Mouse (Mus musculus) thymus, postnatal 4 days (tissue): Measurements from ENCODE around the gene Plekhf1.
A peak's percentile ranks its signal among the peaks of the same experiment; 100 is the strongest.

Source experiments
- DNase-seq: peaks from one replicate; pipeline ENCODE4 v3.0.0; 2021

The Plekhf1 gene

DNA sequence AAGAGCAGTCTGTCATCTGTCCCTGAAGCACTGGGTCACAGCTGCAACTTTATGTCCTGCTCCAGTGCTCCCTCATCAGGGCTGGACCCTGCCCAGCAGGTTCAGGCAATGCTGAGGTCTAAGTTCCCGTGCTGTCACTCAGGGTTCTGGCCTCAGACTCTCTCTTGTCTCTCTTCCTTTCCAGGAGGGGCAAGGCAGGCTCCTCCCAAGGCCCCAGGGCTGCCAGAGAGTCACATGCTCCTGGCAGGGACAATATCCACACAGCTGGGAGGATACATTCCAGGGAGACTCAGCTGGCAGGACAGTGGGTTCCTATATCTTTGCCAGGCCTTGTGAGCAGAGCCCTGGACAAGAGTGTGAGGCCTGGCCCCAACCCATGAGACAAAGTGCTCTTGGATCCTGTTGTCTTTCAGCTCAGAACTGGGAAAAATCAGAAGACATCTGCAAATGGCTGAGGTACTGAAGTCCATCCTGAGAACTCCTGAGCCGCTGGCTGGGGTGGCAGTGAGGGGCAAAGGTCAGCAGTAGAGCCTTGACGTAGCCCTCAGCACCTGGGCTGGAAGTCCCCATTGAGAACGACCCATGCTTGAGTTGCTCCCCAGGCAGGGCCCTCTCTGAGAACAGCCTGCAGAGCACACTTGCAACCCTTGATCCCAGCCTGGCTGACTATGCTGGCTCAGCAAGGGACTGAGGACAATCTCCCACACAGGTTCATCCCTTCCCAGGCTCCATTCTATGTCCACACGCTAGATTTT, 10.2 kb downstream of the Plekhf1 start:
- DNase-seq, result no peak

DNA sequence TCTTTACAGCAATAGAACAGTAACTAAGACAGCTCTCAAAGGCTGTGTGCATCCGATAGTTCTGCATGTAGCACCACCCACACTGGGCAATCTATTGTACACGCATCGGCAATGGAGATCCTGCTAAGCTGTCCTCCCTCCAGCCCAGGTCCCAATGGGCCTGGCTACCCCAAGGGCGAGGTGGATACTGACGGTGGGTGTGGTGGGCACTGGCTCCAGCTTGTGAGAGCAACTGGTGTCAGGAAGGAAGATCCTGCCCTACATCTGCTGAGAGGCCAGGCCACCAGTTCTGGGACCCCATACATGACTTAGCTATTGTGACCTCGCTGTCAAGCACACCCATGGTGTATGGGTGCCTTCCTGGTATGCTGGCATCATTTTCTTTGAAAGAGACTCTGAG, 12.1 kb downstream of the Plekhf1 start:
- peak; percentile 32 for DNase-seq

DNA sequence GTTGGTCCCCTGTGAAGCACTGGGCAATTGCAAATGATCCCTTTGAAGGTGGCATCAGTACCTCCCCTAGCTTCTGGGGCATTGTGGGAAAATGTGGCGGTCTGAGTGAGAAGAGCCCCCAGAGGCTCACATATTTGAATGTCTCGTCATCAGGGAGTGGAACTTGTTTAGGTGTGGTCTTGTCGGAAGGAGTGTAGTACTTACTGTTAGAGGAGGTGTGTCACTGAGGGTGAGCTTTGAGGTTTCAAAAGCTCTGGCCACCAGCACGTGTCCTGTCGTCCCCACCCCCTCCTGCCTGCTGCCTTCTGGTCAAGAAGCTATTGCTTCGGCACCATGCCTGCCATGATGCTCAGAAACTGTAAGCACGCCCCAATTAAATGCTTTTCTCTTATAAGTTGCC, 12.5 kb downstream of the Plekhf1 start:
- DNase-seq, result no peak

DNA sequence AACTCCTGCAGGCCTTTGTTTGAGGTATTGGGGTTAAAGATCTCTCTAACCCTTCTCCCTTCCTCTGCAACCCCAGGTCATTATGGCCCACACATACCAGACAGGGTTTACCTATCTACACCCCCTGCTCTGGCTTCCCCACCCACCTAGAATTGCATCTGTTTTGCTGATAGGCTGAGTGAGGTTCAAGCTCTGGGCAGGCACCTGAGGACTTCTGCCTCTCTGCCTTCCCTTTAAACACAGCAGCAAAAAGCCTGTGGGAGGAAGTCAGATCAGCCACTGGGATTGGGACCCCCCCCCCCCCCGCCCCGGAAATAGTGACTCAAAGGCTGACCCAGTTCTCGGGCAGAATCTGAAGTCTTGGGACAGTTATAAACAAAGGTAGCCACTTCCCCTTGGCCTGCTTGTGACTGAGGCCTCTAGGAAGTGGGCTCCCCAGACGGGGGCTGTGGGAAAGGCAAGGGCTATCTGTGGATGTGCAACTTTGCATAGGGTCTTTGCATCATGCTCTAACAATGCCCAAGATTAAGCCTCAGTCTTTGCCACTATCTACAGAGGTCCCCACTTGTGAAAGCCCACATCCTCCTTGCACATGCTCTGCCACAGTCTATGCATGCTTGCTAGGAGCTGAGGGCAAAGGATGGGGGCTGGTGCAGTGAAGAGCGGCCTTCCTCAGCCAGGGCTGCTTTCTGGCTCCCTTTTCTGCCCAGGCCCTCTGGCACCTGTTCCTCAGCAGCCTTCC, 13.2 kb downstream of the Plekhf1 start:
- DNase-seq, result peak; percentile 69

DNA sequence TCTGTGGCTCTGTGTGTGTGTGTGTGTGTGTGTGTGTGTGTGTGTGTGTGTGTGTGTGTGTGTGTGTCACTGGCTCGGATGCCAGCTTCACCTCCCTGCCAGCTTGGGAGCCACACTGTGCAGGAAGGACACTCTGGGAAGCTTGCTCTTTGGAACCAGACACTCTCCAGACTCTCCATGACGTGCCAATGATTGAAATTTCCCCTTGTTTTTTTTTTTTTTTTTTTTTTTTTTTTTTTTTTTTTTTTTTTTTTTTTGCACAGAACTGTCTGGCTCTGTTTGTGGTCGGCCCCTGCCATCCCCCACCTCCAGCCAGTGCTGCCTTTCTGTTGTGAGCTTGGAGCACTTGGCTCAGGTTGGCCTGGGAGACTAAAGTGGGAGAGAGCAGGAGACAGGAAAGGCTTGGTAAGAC, 15.2 kb downstream of the Plekhf1 start:
- no peak for DNase-seq

DNA sequence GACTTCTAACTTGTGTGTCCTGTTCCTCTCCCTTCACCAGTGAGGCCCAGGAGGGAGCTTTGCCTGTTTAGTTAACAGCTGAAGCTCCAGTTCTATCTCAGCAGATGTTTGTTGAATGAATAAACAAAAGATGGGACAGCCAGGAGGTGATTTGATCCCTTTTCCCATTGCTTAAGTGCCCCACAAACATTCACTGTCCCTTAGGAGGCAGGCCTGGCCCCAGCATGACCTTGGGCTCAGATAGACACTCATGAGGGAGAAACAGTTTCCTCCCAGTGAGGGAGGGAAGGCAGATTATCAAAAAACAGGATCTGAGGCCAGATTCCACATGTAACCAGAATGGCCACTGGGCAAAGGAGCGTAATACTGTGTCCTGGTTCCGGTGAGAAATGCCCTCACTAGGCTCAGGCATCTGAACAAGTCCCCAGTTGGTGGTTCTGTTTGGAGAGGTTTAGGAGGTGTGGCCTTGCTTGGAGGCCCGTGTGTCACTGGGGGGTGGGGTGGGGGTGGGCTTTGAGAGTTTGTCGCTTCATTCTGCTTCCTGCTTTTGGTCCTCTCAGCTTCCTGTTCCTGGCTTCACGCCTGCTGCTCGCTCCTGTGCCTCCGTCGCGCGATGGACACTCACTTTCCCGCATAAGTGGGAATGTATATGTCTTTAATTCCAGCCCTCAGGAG, 18.2 kb downstream of the Plekhf1 start:
- no peak for DNase-seq

DNA sequence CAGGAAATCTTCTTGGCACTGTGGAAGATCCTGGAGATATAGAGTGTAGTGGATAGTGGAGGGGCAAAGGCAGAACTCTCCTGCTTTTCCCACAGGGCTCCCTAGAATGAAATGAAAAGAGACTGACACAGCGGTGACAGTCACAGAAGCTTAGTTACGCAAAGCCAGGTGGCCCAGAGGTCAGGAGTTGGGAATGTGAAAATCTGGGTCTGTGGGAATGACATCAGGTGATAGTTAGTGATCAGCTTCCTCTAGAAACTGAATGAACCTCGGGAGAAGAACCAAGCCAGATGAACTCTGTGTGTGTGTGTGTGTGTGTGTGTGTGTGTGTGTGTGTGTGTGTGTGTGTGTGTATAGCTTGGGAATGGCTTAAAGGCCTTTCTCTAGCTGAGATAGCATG, 18.8 kb downstream of the Plekhf1 start:
- DNase-seq, result no peak

DNA sequence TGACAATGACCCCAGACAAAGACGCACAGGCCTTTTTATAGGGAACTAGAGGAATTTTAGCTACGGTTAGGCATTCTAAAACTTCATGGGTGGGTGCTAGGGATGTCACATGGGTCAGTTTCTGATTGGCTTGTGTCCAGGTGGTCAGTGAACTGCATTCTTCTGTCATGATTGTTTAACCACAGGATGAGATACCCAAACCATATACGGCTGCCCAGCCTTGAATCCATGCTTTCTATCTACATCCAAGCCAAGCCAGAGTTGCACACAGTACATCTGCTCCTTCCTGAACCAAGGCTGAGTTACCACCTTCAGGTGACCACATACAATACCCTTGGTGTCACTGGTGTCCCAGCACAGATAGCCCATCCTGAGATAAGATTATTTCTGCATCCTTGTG, 21.3 kb downstream of the Plekhf1 start:
- no peak for DNase-seq

DNA sequence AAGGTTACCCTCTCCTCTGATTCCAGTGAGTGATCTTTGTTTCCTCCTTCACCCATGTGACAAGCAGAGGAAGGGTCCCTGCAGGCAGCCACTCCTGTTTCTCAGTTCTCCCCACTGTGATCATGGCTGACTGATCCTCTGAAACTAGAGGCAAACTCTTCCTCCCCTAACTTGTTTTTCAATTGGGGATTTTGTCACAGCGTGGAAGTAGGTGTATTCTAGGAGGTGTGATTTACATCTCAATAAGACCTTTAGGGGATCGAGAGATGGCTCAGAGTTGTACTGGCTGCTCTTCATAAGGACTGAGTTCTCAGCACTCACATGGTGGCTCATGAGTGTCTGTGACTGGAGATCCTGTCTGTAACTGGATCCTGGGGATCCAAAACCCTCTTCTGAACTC, 22.0 kb downstream of the Plekhf1 start:
- DNase-seq, result no peak

DNA sequence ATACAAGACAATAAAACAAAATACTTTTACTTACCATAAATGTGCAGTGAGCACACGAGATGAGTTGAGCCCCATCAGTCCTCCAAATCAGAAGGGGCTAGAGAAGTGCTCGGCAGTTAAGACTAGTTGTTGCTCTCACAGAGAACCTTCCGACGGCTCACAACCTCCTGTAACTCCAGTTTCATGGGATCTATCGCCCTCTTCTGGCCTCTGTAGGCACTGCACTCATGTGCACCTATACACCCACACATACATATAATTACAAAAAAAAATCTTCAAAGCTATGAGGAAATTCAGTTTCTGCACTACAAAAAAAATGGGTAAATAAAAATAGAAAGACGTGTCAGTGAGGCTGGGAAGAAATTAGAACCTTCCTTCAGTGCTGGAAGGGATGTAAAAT, 23.5 kb downstream of the Plekhf1 start:
- peak; percentile 63 for DNase-seq

DNA sequence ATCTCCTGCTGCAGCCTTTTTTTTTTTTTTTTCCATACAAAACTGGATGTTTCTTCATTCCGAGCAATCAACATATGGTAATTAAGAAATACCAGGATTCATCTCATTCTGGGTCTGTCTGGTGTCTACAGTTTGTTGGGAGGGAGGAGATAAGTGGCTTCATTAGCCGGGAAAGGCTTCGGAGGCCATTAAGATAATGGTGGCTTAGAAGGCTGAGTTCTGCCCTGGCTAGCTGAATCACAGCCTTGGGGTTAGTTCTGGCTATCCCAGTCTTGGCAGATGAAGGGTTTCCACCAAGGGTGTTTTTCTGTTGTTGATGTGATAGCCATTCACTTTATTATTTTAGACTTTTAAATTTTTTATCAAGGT, 26.5 kb downstream of the Plekhf1 start:
- DNase-seq, result no peak

DNA sequence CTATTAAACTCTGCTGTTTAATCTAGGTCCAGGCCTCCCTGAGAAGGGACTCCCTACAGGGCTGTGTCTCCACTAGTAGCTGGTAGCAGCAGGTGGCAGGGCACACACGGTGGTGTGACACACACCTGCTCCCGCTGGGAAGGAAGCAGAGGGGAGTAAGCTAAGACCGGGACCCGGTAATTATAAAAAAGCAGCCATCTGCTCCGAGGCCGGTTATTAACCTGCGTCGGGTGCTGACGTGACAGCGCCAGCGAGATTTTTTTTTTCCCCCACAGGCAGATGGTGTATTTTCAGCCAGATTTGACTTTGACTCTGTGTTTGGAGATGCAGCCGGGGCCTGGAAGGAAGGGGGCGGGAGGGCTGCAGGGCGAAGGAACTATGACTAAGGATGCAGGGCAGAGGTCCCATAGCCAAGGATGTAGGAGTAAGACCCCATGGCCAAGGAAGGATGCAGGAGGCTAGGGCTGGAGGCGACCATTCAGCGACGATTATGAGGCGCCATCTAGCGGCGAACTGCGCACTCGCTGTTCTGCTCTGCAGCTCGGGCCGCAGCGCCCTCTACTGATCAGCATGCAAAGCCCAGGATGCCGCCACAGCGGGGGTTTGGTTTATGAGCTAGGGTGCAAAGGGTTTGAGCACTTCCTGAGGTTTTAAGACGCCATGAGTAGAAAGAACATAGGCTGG, 27.1 kb downstream of the Plekhf1 start:
- peak; percentile 96 for DNase-seq

DNA sequence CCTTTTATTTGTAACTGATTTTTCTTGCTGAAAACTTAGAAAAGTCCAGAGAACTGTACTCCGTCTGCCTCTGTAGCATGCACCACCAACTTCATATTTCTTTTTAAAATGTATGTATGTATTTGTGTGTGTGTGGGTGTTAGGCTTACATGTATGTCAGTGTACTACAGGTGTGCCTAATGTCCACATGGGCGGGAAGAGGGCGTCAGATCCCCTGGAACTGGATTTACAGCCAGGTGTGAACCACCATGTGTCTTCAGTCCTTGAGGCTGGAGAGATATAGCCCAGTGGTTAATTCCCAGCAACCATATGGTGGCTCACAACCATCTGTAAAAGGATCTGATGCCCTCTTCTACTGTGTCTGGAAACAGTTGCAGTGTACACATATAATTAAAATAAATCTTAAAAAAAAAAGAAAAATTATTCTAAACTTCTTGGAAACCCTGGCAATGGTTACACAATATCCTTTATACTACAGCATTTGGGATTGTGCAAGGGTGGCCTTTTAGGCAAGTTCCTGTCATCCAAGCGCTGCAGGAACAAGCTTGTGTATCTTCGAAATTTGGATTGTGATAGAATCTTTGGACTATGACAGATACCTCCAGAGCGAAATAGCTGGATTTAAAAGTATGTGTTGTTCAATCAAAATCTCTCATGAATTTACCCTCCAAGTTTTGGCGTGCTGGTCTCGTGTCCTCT, 27.8 kb downstream of the Plekhf1 start:
- no peak for DNase-seq

DNA sequence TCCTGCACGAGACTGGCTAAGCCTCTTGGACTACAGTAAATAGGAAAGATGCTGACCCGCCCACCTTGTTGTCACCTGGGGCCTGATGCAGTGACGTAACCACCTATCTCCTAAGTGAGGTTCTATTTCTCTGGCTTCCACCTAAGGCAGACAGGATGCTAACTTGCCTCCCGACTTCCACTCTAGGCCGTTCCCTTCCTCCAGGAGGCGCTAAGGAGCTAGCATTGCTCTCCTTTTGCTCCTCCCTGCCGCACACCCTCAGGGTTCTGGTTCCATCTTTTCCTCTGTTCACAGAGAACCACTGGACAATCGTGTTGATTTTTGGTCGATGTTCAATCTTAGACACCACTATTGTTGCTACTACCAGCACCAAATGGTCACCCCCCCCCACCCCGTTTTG, 36.2 kb downstream of the Plekhf1 start:
- DNase-seq, result peak; percentile 74

DNA sequence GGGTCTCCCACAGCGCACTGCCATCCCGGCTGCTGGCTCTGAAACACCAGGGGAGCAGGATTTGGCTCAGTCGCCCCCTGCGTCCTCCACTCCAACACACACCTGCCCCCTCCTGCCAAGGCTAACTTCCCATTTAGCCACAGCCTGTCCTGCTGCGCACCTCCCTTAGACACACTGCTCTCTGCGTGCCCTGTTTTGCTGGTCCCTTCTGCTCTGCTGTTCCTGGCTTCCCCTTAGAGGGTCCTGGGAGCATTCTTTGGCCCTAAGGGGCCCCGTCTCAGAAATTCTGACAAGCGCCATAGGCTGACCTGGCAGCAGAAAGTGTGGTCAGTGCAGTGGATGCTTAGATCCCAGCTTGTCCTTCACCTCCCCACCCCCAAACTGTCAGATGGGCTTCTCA, 36.7 kb downstream of the Plekhf1 start:
- DNase-seq, result no peak

DNA sequence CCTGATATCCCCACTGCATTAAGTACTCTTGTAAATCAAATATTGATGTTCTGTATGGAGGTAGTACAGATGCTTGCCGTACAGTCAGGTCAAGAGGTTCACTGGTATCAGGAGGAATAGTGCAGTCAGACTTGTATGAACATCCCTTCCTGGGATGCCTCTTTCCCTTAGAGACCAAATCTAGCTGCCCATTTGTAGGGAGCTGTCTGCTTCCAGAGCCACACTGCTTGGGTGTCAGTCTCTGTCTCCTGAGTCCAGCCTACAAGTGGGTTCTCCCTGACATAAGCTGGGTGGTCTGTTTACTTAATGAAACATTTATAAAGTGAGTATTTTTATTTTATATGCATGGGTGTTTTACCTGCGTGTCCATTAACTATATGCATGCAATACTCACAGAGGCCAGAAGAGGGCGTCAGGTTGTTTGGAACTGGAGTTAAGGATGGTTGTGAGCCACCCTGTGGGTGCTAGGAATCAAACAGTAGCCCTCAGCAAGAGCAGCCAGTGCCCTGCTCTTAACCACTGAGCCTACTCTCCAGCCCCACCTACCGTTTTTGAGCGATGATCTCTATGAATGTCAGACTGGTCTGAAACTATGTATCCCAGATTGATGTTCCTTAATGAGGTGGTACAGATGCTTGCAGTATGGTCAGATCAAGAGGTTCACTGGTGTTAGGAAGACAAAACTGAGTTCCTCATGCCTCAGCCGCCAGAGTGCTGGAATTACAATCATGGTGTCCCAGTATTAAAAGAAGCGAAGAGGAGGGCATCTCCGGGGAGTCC, 37.6 kb downstream of the Plekhf1 start:
- no peak for DNase-seq

DNA sequence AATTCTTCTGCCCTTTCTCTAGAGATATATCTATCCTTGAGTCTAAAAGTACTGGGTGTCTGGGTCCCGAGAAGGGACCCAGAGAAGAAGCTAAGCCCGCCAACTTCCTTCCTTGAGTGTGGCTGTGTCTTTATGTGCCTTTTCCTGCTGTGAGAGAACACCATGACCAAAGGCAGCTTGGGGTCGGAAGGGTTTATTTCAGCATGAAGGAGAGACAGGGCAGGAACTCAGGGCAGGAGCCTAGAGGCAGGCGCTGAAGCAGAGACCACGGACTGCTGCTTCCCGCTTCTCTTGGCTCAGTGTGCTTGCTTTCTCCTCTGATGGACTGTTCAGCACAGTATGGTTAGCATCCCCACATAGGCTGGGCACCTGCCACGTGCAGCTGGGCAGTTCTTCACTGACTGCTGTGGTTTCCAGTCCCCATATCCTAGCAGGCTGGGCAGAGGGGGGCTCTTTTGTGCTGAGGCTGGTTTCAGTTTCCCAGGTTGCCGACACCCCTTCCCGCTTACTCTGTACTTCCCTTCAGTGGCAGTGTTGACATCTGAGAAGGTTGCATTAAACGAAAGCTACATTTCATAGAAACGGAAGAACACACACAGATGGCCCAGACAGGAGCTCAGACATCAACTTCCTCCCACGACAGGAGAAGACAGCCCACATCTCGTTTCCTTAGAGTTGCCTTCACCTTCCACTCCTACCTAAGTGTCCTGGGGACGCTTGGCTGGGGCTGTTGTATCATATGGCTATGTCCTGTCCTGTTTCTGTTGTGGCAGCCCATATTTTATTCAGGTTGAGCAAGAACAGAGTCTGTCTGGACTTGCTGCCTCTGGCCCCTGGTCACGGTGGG, 38.5 kb downstream of the Plekhf1 start:
- DNase-seq, result peak; percentile 63

DNA sequence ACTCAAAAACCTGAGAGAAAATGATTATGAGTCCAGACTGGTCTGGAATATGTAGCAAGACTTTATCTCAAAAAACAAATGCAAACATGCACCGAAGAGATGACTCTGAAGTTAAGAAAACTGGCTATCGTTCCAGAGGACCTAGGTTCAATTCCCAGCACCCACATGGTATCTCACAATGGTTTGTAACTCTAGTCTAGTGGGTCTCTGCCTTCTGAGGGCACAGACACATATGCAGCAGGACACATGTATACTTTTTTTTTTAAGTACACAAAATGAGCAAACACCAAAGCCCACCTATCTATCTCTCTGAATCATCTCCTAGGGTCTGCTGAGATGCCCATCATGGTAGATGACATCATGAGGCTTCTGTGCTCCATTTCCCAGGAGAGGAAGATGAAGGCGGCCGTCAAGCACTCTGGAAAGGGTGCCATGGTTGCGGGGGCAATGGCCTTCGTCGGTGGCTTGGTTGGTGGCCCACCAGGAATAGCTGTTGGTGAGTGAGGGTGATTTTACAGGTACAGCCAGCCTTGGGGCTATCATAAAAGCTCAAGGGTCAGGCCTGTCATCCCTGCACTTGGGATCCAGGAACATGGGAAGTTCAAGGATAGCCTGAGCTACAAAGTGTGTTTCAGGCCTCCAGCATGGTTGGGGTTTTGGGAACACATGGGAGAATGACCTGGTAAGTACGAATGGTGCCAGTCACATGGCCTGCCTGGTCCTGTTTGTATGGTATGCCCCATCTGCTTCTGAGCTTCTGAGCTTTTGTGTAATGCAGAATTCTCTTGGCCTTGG, 39.3 kb downstream of the Plekhf1 start:
- no peak for DNase-seq

DNA sequence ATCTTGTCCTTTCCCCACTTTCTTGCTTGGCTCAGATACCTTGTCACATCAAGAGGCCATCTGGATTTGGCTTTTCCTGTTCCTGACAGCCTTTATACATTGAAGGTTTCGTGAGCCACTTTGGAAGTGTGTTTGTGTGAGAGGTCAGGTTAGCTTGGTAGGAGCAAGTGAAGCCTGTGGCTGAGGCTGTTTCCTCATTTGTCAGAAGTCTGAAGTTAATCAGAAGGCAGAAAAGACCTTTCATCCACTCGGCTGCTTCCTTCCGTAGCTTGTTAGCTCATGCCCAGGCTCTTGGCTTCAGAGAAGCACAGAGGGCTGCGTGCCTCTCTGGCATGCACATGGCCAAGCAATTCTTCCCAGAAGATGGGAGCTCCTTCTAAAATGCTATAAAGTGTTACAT, 40.0 kb downstream of the Plekhf1 start:
- DNase-seq, result peak; percentile 30

DNA sequence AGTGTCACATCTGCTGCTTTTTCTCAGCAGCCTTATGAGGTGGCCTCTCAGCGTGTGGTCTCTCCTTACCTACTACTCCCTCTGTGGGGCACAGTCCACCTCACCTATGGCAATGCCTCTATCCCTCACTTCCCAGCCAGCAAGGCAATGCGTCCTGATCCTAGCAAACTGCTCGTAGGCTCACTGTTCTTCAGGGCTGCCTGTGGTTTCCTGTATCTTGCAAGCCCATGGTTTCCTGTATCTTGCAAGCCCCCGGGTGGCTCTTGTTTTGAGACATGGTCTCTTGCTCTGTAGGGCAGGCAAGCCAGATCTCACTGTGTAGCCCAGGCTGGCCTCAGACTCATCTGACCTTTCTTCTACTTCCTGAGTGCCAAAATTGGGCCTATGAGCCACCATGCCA, 41.0 kb downstream of the Plekhf1 start:
- DNase-seq, result peak; percentile 65
